Mouse (Mus musculus) kidney, postnatal 0 days (tissue): ENCODE measurements at regions not wholly inside any gene's neighbourhood (a gene's known extent, or its start where the extent isn't known, plus 50 kb on each side); places are given as distances from the start of the nearest gene placed in this dataset.

ENCODE experiments used
- ATAC-seq: fragments of 200-750 bp; cut with Nextera tagmentation; replicated peaks from 2 replicates; pipeline ENCODE4 v1.8.0; 2017; ENCODE audit warnings: low read depth, moderate number of reproducible peaks, moderate TSS enrichment, moderate library complexity; ENCODE audit not compliant: low FRiP score
- DNase-seq: peaks from one replicate; pipeline ENCODE4 v3.0.0-alpha.2; 2016; ENCODE audit warnings: low spot score
- H3K27ac ChIP-seq: fragments of 300-500 bp; sonication (generic); 2 replicates; pipeline ENCODE4 v1.5.1; 2014; ENCODE audit warnings: mild to moderate bottlenecking
- H3K27me3 ChIP-seq: fragments of 300-500 bp; sonication (generic); 2 replicates; pipeline ENCODE4 v1.6.1; 2014; ENCODE audit warnings: low read length, mixed read lengths; ENCODE audit not compliant: insufficient read depth
- H3K36me3 ChIP-seq: fragments of 300-500 bp; sonication (generic); 2 replicates; pipeline ENCODE4 v1.6.1; 2014; ENCODE audit warnings: low read length, mixed read lengths; ENCODE audit not compliant: insufficient read depth
- H3K4me1 ChIP-seq: fragments of 300-500 bp; sonication (generic); replicated peaks from 2 replicates; pipeline ENCODE4 v1.6.1; 2014; ENCODE audit warnings: antibody characterized with exemption, low read length, mixed read lengths; ENCODE audit not compliant: insufficient read depth
- H3K4me2 ChIP-seq: fragments of 300-500 bp; sonication (generic); 2 replicates; pipeline ENCODE4 v1.6.1; 2014; ENCODE audit warnings: mild to moderate bottlenecking, low read length, moderate library complexity, mixed read lengths
- H3K4me3 ChIP-seq: fragments of 300-500 bp; sonication (generic); replicated peaks from 2 replicates; pipeline ENCODE4 v1.5.1; 2014; ENCODE audit warnings: low read depth, low read length
- H3K9ac ChIP-seq: fragments of 300-500 bp; sonication (generic); 2 replicates; pipeline ENCODE4 v1.6.1; 2014; ENCODE audit warnings: low read depth, low read length
- H3K9me3 ChIP-seq: fragments of 300-500 bp; sonication (generic); replicated peaks from 2 replicates; pipeline ENCODE4 v1.6.1; 2016; ENCODE audit warnings: low read length, inconsistent platforms, mixed read lengths
- CTCF ChIP-seq: IDR thresholded peaks from 2 replicates; pipeline ENCODE4 v1.5.1; 2016; ENCODE audit warnings: antibody characterized with exemption, low read depth, mild to moderate bottlenecking, moderate library complexity
- WGBS: fragments of 180-500 bp; shearing (Covaris S2); extraction: QIAGEN DNeasy Blood & Tissue Kit; methylation state at CpG from one replicate; pipeline ENCODE4 v1.1.7; 2014; 5-methylcytosine and 5-hydroxymethylcytosine counted together

GRCm38 (mm10) chr3:38221834-38222215 lies 262.8 kb downstream of the Ankrd50 start:
- TF ChIP-seq CTCF = no peak
- Histone ChIP-seq H3K9me3 (no peaks in the 10 kb centered on the region), H3K4me2 (peak overlapping the region; percentile 15; the same call in 1 of the 2 replicates), H3K4me1 (no peaks in the 10 kb centered on the region), H3K36me3 (no peaks in the 10 kb centered on the region), H3K4me3 (no peak overlapping the region), H3K9ac (no peak overlapping the region), H3K27ac (no peak overlapping the region), H3K27me3 (no peaks in the 10 kb centered on the region)
- WGBS = 71% methylated on average over 8 of the region's 8 CpGs
- no peak for DNase-seq
- ATAC-seq = peak; percentile 25; the same call in 1 of the 2 replicates

GRCm38 (mm10) chr3:38220934-38221833 lies 263.5 kb downstream of the Ankrd50 start:
- H3K9ac ChIP-seq = no peak overlapping the region
- peak; percentile 88 for DNase-seq
- no peaks in the 10 kb centered on the region for H3K36me3 ChIP-seq
- ATAC-seq = peak; percentile 63; the same call in 1 of the 2 replicates
- H3K4me2 ChIP-seq = peak overlapping the region; percentile 15; the same call in 1 of the 2 replicates
- no peaks in the 10 kb centered on the region for H3K4me1 ChIP-seq
- no peak overlapping the region for H3K27ac ChIP-seq
- H3K4me3 ChIP-seq = no peak overlapping the region
- H3K9me3 ChIP-seq = no peaks in the 10 kb centered on the region
- peak; percentile 93 for TF ChIP-seq CTCF
- WGBS = 14% methylated on average over 11 of the region's 11 CpGs
- no peaks in the 10 kb centered on the region for H3K27me3 ChIP-seq

GRCm38 (mm10) chr3:38209081-38209480 lies 275.6 kb downstream of the Ankrd50 start:
- ATAC-seq (no peak), DNase-seq (no peak)
- H3K4me1 ChIP-seq = no peaks in the 10 kb centered on the region
- no peak overlapping the region for H3K9ac ChIP-seq
- H3K4me3 ChIP-seq = no peak overlapping the region
- no peak overlapping the region for H3K27ac ChIP-seq
- H3K4me2 ChIP-seq = no peak overlapping the region
- 78% methylated on average over 3 of the region's 3 CpGs for WGBS
- TF ChIP-seq CTCF = no peak
- no peaks in the 10 kb centered on the region for H3K36me3 ChIP-seq
- no peaks in the 10 kb centered on the region for H3K9me3 ChIP-seq
- no peaks in the 10 kb centered on the region for H3K27me3 ChIP-seq

- no peak overlapping the region for H3K27ac ChIP-seq
- no peak overlapping the region for H3K4me2 ChIP-seq
- WGBS = 84% methylated on average over 1 of the region's 1 CpGs
- no peaks in the 10 kb centered on the region for H3K4me1 ChIP-seq
- no peak for ATAC-seq
- DNase-seq = no peak
- H3K9me3 ChIP-seq = no peaks in the 10 kb centered on the region
- no peak for TF ChIP-seq CTCF
- no peak overlapping the region for H3K4me3 ChIP-seq
- no peaks in the 10 kb centered on the region for H3K27me3 ChIP-seq
- H3K36me3 ChIP-seq = no peaks in the 10 kb centered on the region
- no peak overlapping the region for H3K9ac ChIP-seq
Measured at GRCm38 (mm10) chr3:38207867-38208266, 276.8 kb downstream of the Ankrd50 start.

GRCm38 (mm10) chr3:38201861-38202656 lies 282.6 kb downstream of the Ankrd50 start:
- Histone ChIP-seq H3K4me3 (no peak overlapping the region), H3K9me3 (no peaks in the 10 kb centered on the region), H3K27ac (no peak overlapping the region), H3K36me3 (no peaks in the 10 kb centered on the region), H3K27me3 (no peaks in the 10 kb centered on the region), H3K9ac (no peak overlapping the region), H3K4me2 (no peak overlapping the region), H3K4me1 (no peaks in the 10 kb centered on the region)
- TF ChIP-seq CTCF = peak; percentile 77
- DNase-seq = peak; percentile 85
- WGBS = 45% methylated on average over 10 of the region's 10 CpGs
- ATAC-seq = peak; percentile 54; the same call in 1 of the 2 replicates

- ATAC-seq = no peak
- no peaks in the 10 kb centered on the region for H3K36me3 ChIP-seq
- no peaks in the 10 kb centered on the region for H3K9me3 ChIP-seq
- TF ChIP-seq CTCF = no peak
- no peak overlapping the region for H3K4me2 ChIP-seq
- DNase-seq = no peak
- no peak overlapping the region for H3K27ac ChIP-seq
- WGBS = 70% methylated on average over 4 of the region's 4 CpGs
- no peak overlapping the region for H3K4me3 ChIP-seq
- no peaks in the 10 kb centered on the region for H3K4me1 ChIP-seq
- no peak overlapping the region for H3K9ac ChIP-seq
- H3K27me3 ChIP-seq = no peaks in the 10 kb centered on the region
Measured at GRCm38 (mm10) chr3:38194001-38194400, 290.6 kb downstream of the Ankrd50 start.
